Mouse (Mus musculus) gastrocnemius, postnatal 36 days (tissue): ENCODE results near the gene Cd302. TPM values are rescaled to one million over a fixed set of nuclear protein-coding genes. Genes with fewer than 3 reads are reported as not detected.

Source experiments
- DNase-seq, 2 experiments: peaks; one replicate each; pipeline ENCODE4 v3.0.0; 2022
- intact Hi-C: fragments of 180-260 bp; cut with DNase I; formaldehyde crosslinking; loops from one replicate; pipeline ENCODE4 v1.15.1; 2025
- total RNA-seq, 2 experiments: library from RNA; stranded (reverse); gene quantifications; 2 replicates each; pipeline ENCODE4 v1.2.3; 2021

Gene Cd302
- total RNA-seq, 2 experiments from 2014 or later = 7.7 to 8.3 TPM

DNA sequence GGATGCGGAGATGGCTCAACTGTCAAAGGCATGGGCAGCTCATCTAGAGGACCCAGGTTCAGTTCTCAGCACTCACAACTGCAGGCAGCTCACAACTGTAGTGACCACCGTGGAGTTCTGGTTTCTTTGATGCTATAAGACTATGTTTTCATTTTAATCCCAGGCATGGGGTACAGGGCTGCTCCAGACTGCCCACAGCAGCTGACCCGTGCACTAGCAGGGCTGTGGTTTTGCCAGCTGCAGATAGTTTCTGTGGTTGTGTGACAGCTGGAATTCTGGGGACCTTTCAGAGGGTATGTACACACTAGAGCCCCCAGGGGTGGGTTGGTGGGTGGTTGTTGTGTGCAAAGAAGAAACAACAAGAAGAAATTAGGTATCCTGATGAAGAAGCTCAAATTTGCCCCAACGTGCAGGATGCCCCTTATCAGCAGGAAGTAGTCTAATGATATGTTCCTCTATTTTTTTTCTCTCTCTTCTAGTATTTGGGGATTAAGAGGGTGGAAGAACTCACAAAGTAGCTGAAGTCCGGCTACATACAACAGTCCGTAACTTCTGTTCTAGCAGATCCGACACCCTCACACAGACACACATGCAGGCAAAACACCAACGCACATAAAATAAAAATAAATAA, 81.3 kb downstream of the Cd302 start:
- intact Hi-C loops = loop anchor here (10.0 kb wide), 1 partner anchor 158 kb away; no protein-coding TSS in a partner anchor
- no peak for DNase-seq

Other genes starting within 250 kb of the Cd302 start
- gene Baz2b, start 74.6 kb downstream of the Cd302 start, total RNA-seq = 10 to 100 TPM; 30.7 to 31.9 TPM
- 10 to 100 TPM; 22.5 to 25.2 TPM for gene March7, start 74.6 kb downstream of the Cd302 start, total RNA-seq
- gene Ly75, start 98.8 kb upstream of the Cd302 start, total RNA-seq = under 1 TPM; 0.07 to 0.54 TPM